Mouse (Mus musculus): ENCODE measurements around the gene Emilin1. TPM values are rescaled to one million over a fixed set of nuclear protein-coding genes. Genes with fewer than 3 reads are reported as not detected.

Emilin1 gene
- polyA plus RNA-seq (2014; fragmentation: Nextera tagmentation; extraction: Ambion mirVana): 79.7 and 95.4 TPM in 2 replicates

DNA sequence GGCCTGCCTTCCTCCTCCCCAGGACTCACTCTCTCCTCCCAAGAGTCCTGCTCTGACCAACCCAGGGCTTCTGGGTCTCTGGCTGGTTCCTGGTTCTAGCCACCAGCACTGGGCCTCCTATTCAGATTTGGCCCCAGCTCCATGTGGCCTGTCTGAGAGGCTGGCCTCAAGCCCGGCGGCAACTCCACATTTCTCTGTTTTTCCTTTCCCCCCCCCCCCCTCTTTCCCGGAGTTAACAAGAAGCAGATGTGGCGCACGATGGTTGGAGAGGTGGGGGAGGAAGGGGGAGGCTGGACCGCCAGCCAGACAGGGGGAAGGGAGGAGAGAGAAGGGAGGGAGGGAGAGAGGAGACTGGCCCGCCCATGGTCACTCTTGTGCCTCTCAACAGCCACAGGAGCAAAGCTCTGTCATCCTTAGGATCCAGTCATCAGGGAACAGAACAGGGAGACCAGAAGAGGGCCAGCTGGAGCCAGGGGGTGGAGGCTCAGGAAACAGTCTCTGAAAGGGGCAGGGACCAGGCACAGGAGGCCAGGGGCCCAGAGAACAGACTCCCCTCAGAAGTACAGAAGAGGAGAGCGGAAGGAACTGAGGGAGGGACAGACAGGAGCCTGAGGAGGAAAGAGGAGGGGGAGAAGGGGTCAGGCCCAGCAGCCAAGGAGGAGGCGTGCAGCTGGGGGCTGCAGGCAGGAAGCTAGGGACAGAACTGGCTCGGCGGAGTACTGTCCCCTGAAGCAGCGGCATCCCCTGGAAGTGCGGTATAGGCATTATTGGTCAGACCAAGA lies at the start of gene Emilin1:
TSS of gene Emilin1 (plus strand) at position 343 of the 782 bp plus-strand sequence.
- peak; percentile 70 for ATAC-seq (replicated peaks; ENCODE audit: insufficient number of reproducible peaks, low FRiP score, low TSS enrichment, low read depth)
- Histone ChIP-seq H3K4me3 (ENCODE audit: low read depth, low read length) (peak within 1 kb of the TSS; percentile 60), H3K4me1 (ENCODE audit: control insufficient read depth, insufficient read depth, low read length) (peaks cover 10% of the 10 kb centered on the region)

DNA sequence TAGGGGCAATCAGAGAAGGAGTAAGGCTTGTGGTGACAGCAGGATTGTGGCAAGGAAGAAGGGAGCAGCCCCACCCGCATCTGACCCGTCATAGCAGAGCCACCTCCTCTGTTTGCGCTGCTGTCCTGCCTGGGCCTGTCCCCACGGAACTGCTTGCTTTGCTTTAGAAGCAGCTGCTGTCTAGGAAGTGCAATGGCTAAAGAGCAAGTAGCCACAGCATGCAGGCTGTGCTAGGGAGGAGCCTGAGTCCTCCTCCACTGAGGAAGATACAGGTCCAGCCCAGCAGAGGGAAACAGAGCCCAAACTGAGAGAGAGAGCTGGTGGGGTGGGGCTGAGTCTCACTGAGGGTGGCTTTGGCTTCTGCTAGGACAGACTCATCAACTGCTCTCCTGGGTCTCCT lies 49.4 kb upstream of the Emilin1 start:
- Histone ChIP-seq H3K36me3 (replicated peaks; ENCODE audit: control insufficient read depth, insufficient read depth, low read depth, low read length) (no peaks in the 10 kb centered on the region), H3K4me1 (ENCODE audit: control insufficient read depth, insufficient read depth, low read length) (no peaks in the 10 kb centered on the region), H3K27ac (replicated peaks; ENCODE audit: low read depth, low read length) (no peak overlapping the region), H3K9ac (replicated peaks; ENCODE audit: low read length) (no peak overlapping the region), H3K27me3 (ENCODE audit: control insufficient read depth, insufficient read depth, low read length) (no peaks in the 10 kb centered on the region), H3K9me3 (replicated peaks; ENCODE audit: control insufficient read depth, low read length) (no peaks in the 10 kb centered on the region), H3K4me2 (ENCODE audit: low read depth, low read length) (no peak overlapping the region), H3K4me3 (ENCODE audit: low read depth, low read length) (no peak overlapping the region)
- DNase-seq (ENCODE audit: low spot score) (no peak), ATAC-seq (replicated peaks; ENCODE audit: insufficient number of reproducible peaks, low FRiP score, low TSS enrichment, low read depth) (no peak)
- WGBS: 50% methylated on average over 4 of the region's 4 CpGs

More for the DNA sequence above, at the start of gene Emilin1:
- H3K36me3 ChIP-seq (replicated peaks; ENCODE audit: control insufficient read depth, insufficient read depth, low read depth, low read length): no peaks in the 10 kb centered on the region; the same call in 1 of the 2 replicates
- peak within 1 kb of the TSS; percentile 74 for H3K9ac ChIP-seq (replicated peaks; ENCODE audit: low read length)
- peak within 1 kb of the TSS; percentile 89 for H3K4me2 ChIP-seq (ENCODE audit: low read depth, low read length)
- no peaks in the 10 kb centered on the region for H3K27me3 ChIP-seq (ENCODE audit: control insufficient read depth, insufficient read depth, low read length)
- no peaks in the 10 kb centered on the region for H3K9me3 ChIP-seq (replicated peaks; ENCODE audit: control insufficient read depth, low read length)
- H3K27ac ChIP-seq (replicated peaks; ENCODE audit: low read depth, low read length): peak within 1 kb of the TSS; percentile 94
- DNase-seq (ENCODE audit: low spot score): peak; percentile 94
- WGBS: 11% methylated on average over 11 of the region's 13 CpGs

DNA sequence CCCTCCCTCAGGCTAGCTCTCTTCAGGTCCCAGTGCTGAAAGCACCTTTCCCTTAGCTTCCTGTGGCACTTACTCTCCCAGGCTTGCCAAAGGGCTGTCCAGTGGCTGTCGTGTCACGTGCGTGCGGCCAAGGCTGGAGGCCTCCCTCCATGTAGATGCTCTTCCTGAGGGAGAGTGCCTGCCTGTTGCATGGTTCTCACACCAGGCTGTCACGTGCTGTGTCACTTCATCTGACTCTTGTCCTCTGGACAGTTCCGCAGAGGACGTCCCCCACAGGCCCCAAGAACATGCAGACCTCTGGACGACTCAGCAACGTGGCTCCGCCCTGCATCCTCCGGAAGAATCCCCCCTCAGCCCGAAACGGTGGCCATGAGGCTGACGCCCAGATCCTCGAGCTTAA lies 48.9 kb upstream of the Emilin1 start:
- no peaks in the 10 kb centered on the region for H3K27me3 ChIP-seq (ENCODE audit: control insufficient read depth, insufficient read depth, low read length)
- WGBS: 43% methylated on average over 15 of the region's 15 CpGs
- DNase-seq (ENCODE audit: low spot score) (no peak), ATAC-seq (replicated peaks; ENCODE audit: insufficient number of reproducible peaks, low FRiP score, low TSS enrichment, low read depth) (no peak)
- H3K4me3 ChIP-seq (ENCODE audit: low read depth, low read length): no peak overlapping the region
- H3K36me3 ChIP-seq (replicated peaks; ENCODE audit: control insufficient read depth, insufficient read depth, low read depth, low read length): no peaks in the 10 kb centered on the region
- H3K27ac ChIP-seq (replicated peaks; ENCODE audit: low read depth, low read length): no peak overlapping the region
- no peak overlapping the region for H3K9ac ChIP-seq (replicated peaks; ENCODE audit: low read length)
- no peak overlapping the region for H3K4me2 ChIP-seq (ENCODE audit: low read depth, low read length)
- no peaks in the 10 kb centered on the region for H3K4me1 ChIP-seq (ENCODE audit: control insufficient read depth, insufficient read depth, low read length)
- H3K9me3 ChIP-seq (replicated peaks; ENCODE audit: control insufficient read depth, low read length): no peaks in the 10 kb centered on the region

DNA sequence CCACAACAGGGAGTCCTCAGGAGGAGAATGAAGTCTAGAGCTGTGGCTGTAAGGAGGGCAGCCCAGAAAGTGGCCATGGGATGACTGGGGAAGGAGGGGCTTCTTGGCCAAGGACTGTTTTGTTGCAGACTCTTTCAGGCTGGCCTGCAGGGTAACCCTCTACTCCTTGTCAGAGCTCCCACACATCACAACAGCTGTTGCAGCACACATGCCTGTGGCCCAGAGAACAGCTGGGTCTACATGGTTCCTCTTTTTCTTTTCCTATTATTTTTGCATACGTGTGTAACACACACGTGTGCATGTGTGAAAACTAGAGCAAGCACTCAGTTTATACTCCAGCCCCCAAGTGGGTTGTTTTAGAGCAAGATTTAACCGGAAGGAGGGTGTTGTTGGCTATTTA lies 46.3 kb upstream of the Emilin1 start:
- Histone ChIP-seq H3K27ac (replicated peaks; ENCODE audit: low read depth, low read length) (no peak overlapping the region), H3K9ac (replicated peaks; ENCODE audit: low read length) (no peak overlapping the region), H3K9me3 (replicated peaks; ENCODE audit: control insufficient read depth, low read length) (no peaks in the 10 kb centered on the region), H3K4me3 (ENCODE audit: low read depth, low read length) (no peak overlapping the region), H3K27me3 (ENCODE audit: control insufficient read depth, insufficient read depth, low read length) (no peaks in the 10 kb centered on the region), H3K36me3 (replicated peaks; ENCODE audit: control insufficient read depth, insufficient read depth, low read depth, low read length) (peaks cover 4% of the 10 kb centered on the region; the same call in 1 of the 2 replicates), H3K4me2 (ENCODE audit: low read depth, low read length) (no peak overlapping the region), H3K4me1 (ENCODE audit: control insufficient read depth, insufficient read depth, low read length) (no peaks in the 10 kb centered on the region)
- DNase-seq (ENCODE audit: low spot score): no peak
- no peak for ATAC-seq (replicated peaks; ENCODE audit: insufficient number of reproducible peaks, low FRiP score, low TSS enrichment, low read depth)
- WGBS: 94% methylated on average over 3 of the region's 3 CpGs

DNA sequence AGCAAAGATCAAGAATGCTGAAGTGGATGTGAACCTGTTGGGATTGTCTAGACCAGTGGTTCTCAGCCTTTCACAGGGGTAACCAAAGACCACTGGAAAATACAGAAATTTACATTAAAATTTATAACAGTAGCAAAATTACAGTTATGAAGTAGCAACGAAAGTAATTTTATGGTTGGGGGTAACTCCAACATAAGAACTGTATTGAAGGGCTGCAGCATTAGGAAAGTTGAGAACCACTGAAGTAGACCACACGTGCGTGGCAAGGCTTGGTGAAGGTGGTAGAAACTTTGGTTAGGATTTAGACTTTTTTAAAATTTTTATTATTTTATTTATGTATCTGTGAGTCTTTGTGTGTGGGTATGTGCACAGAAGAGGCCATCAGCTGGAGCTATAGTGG lies 45.5 kb upstream of the Emilin1 start, which contains the start of gene Tmem214:
TSS of gene Tmem214 (plus strand) at position 301 of the 400 bp plus-strand sequence.
- no peak within 1 kb of the TSS; the same call in 1 of the 2 replicates for H3K27ac ChIP-seq (replicated peaks; ENCODE audit: low read depth, low read length)
- 91% methylated on average over 3 of the region's 3 CpGs for WGBS

DNA sequence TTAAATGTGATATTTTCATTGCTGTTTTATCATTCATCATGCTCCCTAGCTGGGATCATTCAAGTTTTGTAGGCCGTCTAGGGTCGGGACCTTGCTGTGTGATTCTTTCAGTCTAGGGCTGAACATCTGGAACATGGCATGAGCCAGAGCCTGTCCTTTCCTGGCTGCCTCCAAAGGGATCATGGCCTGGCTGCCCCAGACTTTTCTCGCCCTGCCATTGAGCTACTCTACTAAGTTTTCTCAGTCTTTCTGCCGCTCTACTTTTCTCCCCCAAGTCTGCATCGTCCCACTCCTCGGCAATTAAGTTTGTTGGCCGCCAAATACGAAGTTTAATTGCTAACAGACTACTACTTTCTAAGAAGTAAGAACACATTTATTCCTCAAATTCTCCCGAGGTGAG lies 44.2 kb upstream of the Emilin1 start:
- Histone ChIP-seq H3K9me3 (replicated peaks; ENCODE audit: control insufficient read depth, low read length) (no peaks in the 10 kb centered on the region), H3K27ac (replicated peaks; ENCODE audit: low read depth, low read length) (peak overlapping the region; percentile 15; the same call in 1 of the 2 replicates), H3K4me3 (ENCODE audit: low read depth, low read length) (peak overlapping the region; percentile 73), H3K4me1 (ENCODE audit: control insufficient read depth, insufficient read depth, low read length) (no peaks in the 10 kb centered on the region), H3K9ac (replicated peaks; ENCODE audit: low read length) (peak overlapping the region; percentile 77), H3K4me2 (ENCODE audit: low read depth, low read length) (peak overlapping the region; percentile 30), H3K36me3 (replicated peaks; ENCODE audit: control insufficient read depth, insufficient read depth, low read depth, low read length) (peaks cover 9% of the 10 kb centered on the region), H3K27me3 (ENCODE audit: control insufficient read depth, insufficient read depth, low read length) (no peaks in the 10 kb centered on the region)
- ATAC-seq (replicated peaks; ENCODE audit: insufficient number of reproducible peaks, low FRiP score, low TSS enrichment, low read depth) (no peak), DNase-seq (ENCODE audit: low spot score) (peak; percentile 46)
- WGBS: 10% methylated on average over 9 of the region's 9 CpGs

More for the DNA sequence above, 45.5 kb upstream of the Emilin1 start, which contains the start of gene Tmem214:
- DNase-seq (ENCODE audit: low spot score): no peak
- Histone ChIP-seq H3K36me3 (replicated peaks; ENCODE audit: control insufficient read depth, insufficient read depth, low read depth, low read length) (peaks cover 4% of the 10 kb centered on the region), H3K9ac (replicated peaks; ENCODE audit: low read length) (no peak within 1 kb of the TSS), H3K4me2 (ENCODE audit: low read depth, low read length) (no peak within 1 kb of the TSS), H3K4me1 (ENCODE audit: control insufficient read depth, insufficient read depth, low read length) (no peaks in the 10 kb centered on the region), H3K27me3 (ENCODE audit: control insufficient read depth, insufficient read depth, low read length) (no peaks in the 10 kb centered on the region), H3K9me3 (replicated peaks; ENCODE audit: control insufficient read depth, low read length) (no peaks in the 10 kb centered on the region), H3K4me3 (ENCODE audit: low read depth, low read length) (no peak within 1 kb of the TSS)
- no peak for ATAC-seq (replicated peaks; ENCODE audit: insufficient number of reproducible peaks, low FRiP score, low TSS enrichment, low read depth)

DNA sequence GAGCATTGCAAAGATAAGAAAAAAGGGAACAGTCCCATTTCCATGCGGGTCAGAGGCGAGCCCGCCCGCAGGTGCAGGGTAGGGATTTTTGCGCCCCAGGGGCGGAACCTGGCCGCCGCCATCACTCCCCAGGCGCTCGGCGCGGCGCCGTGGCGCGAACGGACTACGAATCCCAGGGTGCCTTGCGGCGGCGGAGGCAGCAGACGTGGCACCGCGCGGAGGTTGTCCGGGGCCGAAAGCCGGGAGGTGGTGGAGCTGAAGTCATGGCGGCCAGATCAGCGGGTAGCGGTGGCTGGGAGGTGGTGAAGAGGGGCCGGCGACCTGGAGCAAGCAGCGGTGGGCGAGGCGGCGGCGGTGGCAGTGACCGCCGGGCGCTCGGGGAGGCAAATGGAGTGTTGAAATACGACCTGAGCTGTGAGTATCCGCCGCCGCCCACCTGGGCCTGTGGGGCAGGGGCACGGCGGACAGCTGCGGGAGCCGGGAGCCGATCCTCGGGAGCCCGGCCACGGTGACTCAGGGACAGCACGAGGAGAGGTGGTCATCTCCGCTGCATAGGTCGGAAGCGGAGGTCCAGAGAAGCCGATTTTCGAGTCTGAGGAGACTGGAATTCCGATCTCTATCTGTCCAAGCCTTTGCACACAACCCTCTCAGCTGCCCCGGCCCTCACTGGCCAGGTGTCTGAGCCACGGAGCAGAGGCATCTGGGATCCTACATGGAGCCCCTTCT lies 43.6 kb upstream of the Emilin1 start:
- under 1% methylated on average over 63 of the region's 63 CpGs for WGBS
- no peaks in the 10 kb centered on the region for H3K9me3 ChIP-seq (replicated peaks; ENCODE audit: control insufficient read depth, low read length)
- H3K27ac ChIP-seq (replicated peaks; ENCODE audit: low read depth, low read length): peak overlapping the region; percentile 15; the same call in 1 of the 2 replicates
- peak overlapping the region; percentile 77 for H3K9ac ChIP-seq (replicated peaks; ENCODE audit: low read length)
- peak overlapping the region; percentile 47 for H3K4me2 ChIP-seq (ENCODE audit: low read depth, low read length)
- peaks cover 14% of the 10 kb centered on the region for H3K36me3 ChIP-seq (replicated peaks; ENCODE audit: control insufficient read depth, insufficient read depth, low read depth, low read length)
- H3K4me3 ChIP-seq (ENCODE audit: low read depth, low read length): peak overlapping the region; percentile 73
- H3K4me1 ChIP-seq (ENCODE audit: control insufficient read depth, insufficient read depth, low read length): no peaks in the 10 kb centered on the region
- no peaks in the 10 kb centered on the region for H3K27me3 ChIP-seq (ENCODE audit: control insufficient read depth, insufficient read depth, low read length)
- DNase-seq (ENCODE audit: low spot score) (peak; percentile 93), ATAC-seq (replicated peaks; ENCODE audit: insufficient number of reproducible peaks, low FRiP score, low TSS enrichment, low read depth) (peak; percentile 84)

DNA sequence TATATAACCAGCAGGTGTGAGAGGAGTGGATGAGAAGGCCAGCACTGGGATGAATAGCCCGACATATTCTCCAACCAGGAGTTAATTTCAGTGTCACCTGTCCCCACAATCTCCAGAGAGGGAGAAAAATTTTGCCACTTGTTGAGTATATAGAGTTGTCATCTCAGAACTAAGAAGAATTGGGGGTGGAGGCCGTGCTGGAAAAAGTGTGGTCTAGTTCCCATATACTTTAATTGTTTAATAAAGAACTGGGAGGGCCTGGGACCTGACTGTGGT lies 43.1 kb upstream of the Emilin1 start:
- Histone ChIP-seq H3K9ac (replicated peaks; ENCODE audit: low read length) (peak overlapping the region; percentile 77), H3K4me2 (ENCODE audit: low read depth, low read length) (peak overlapping the region; percentile 47), H3K27ac (replicated peaks; ENCODE audit: low read depth, low read length) (no peak overlapping the region), H3K4me3 (ENCODE audit: low read depth, low read length) (peak overlapping the region; percentile 73), H3K4me1 (ENCODE audit: control insufficient read depth, insufficient read depth, low read length) (no peaks in the 10 kb centered on the region), H3K9me3 (replicated peaks; ENCODE audit: control insufficient read depth, low read length) (no peaks in the 10 kb centered on the region), H3K27me3 (ENCODE audit: control insufficient read depth, insufficient read depth, low read length) (no peaks in the 10 kb centered on the region), H3K36me3 (replicated peaks; ENCODE audit: control insufficient read depth, insufficient read depth, low read depth, low read length) (peaks cover 18% of the 10 kb centered on the region)
- 28% methylated on average over 2 of the region's 2 CpGs for WGBS
- ATAC-seq (replicated peaks; ENCODE audit: insufficient number of reproducible peaks, low FRiP score, low TSS enrichment, low read depth) (no peak), DNase-seq (ENCODE audit: low spot score) (no peak)

All from embryonic facial prominence, embryonic 11.5 days (tissue).